Mouse (Mus musculus) kidney, embryonic 14.5 days (tissue): ENCODE results near the gene Cfap206. TPM values are rescaled to one million over a fixed set of nuclear protein-coding genes. Genes with fewer than 3 reads are reported as not detected.

Experiments used
- ATAC-seq: fragments of 200-750 bp; cut with Nextera tagmentation; 2 replicates; pipeline ENCODE4 v1.8.0; 2017; ENCODE audit warnings: moderate number of reproducible peaks, mild to moderate bottlenecking, moderate TSS enrichment, moderate library complexity; ENCODE audit not compliant: low FRiP score, low TSS enrichment
- H3K27ac ChIP-seq: fragments of 300-500 bp; sonication (generic); 2 replicates; pipeline ENCODE4 v1.5.1; 2014; ENCODE audit warnings: low read depth, mild to moderate bottlenecking, low read length, moderate library complexity, mixed read lengths
- H3K27me3 ChIP-seq: fragments of 300-500 bp; sonication (generic); 2 replicates; pipeline ENCODE4 v1.6.1; 2014; ENCODE audit warnings: mild to moderate bottlenecking, low read length; ENCODE audit not compliant: control insufficient read depth, insufficient read depth
- H3K36me3 ChIP-seq: fragments of 300-500 bp; sonication (generic); 2 replicates; pipeline ENCODE4 v1.6.1; 2014; ENCODE audit warnings: low read length, mixed read lengths; ENCODE audit not compliant: control insufficient read depth, insufficient read depth
- H3K4me1 ChIP-seq: fragments of 300-500 bp; sonication (generic); 2 replicates; pipeline ENCODE4 v1.6.1; 2014; ENCODE audit warnings: low read length, mixed read lengths; ENCODE audit not compliant: control insufficient read depth, insufficient read depth
- H3K4me2 ChIP-seq: fragments of 300-500 bp; sonication (generic); replicated peaks from 2 replicates; pipeline ENCODE4 v1.6.1; 2014; ENCODE audit warnings: low read depth, mild to moderate bottlenecking, low read length
- H3K4me3 ChIP-seq: fragments of 300-500 bp; sonication (generic); 2 replicates; pipeline ENCODE4 v1.5.1; 2014; ENCODE audit warnings: mild to moderate bottlenecking, low read length
- H3K9ac ChIP-seq: fragments of 300-500 bp; sonication (generic); 2 replicates; pipeline ENCODE4 v1.6.1; 2014; ENCODE audit warnings: low read depth, mild to moderate bottlenecking, low read length, moderate library complexity
- H3K9me3 ChIP-seq: fragments of 300-500 bp; sonication (generic); 2 replicates; pipeline ENCODE4 v1.6.1; 2016; ENCODE audit warnings: low read length; ENCODE audit not compliant: control insufficient read depth
- WGBS: fragments of 180-500 bp; shearing (Covaris S2); extraction: QIAGEN DNeasy Blood & Tissue Kit; methylation state at CpG from one replicate; pipeline ENCODE4 v1.1.7; 2014; 5-methylcytosine and 5-hydroxymethylcytosine counted together
- polyA plus RNA-seq: library from polyadenylated mRNA; unstranded; fragments of >200 nt; fragmentation: Nextera tagmentation; extraction: Ambion mirVana; gene quantifications from 2 replicates; pipeline ENCODE4 v1.2.1, GENCODE M21; 2014

Gene Cfap206
- polyA plus RNA-seq, 1 experiment from 2014 or later = 1.8 TPM

GRCm38 (mm10) chr4:34701528-34701927, 28.5 kb downstream of the Cfap206 start:
- no peaks in the 10 kb centered on the region for H3K27me3 ChIP-seq
- H3K4me2 ChIP-seq = no peak overlapping the region
- no peak for ATAC-seq
- H3K4me3 ChIP-seq = no peak overlapping the region
- no peak overlapping the region for H3K27ac ChIP-seq
- H3K4me1 ChIP-seq = no peaks in the 10 kb centered on the region
- no peak overlapping the region for H3K9ac ChIP-seq
- WGBS = 61% methylated on average over 5 of the region's 5 CpGs
- H3K9me3 ChIP-seq = no peaks in the 10 kb centered on the region
- no peaks in the 10 kb centered on the region for H3K36me3 ChIP-seq

- Histone ChIP-seq H3K4me1 (peaks cover 13% of the 10 kb centered on the region; the same call in 1 of the 2 replicates), H3K36me3 (no peaks in the 10 kb centered on the region; the same call in 1 of the 2 replicates), H3K9ac (no peak overlapping the region), H3K4me2 (0 out of 2 replicates have a peak overlapping the region, but pooled peaks have one; percentile 3), H3K9me3 (no peaks in the 10 kb centered on the region), H3K4me3 (no peak overlapping the region), H3K27ac (no peak overlapping the region), H3K27me3 (no peaks in the 10 kb centered on the region)
- ATAC-seq = no peak
- 88% methylated on average over 3 of the region's 3 CpGs for WGBS
Observed at GRCm38 (mm10) chr4:34688021-34688420, 42.0 kb downstream of the Cfap206 start.

DNA sequence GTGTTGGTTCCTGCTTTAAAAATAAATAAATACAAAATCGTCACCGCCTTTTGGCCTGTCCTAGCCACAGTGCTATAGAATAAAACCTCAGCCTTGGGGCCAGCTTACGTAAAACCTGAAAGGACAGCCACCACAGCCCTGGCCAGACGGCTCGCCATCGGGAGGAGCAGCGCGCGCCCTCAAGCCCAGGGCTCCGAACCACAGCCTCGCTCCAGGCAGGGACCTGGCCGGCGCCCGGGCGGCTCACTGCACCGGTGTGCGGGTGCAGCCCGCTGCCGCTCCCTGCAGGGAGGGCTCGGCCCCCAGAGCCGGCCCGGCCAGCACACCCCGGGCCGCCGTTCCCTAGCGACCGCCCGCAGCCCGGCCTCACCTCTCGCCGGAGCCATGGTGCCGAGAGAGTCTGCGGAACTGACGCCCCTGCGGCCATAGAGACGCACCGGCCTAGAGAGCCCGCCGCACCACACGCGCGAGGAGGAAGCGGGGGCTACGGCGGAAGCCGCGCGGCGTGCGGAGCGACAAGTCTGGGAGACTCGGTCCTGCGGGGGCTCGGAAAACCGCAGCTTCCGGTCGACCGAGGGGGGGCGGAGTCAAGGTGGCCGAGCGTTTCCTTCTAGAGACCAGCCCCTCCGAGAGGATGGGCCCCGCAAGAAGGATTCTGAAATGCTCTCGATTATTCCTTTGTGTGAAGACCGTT, 43.0 kb downstream of the Cfap206 start, which contains the start of gene Slc35a1:
Gene Slc35a1, minus strand, starts transcription at position 565 of the 694 bp plus-strand sequence.
- H3K27me3 ChIP-seq = no peaks in the 10 kb centered on the region
- under 1% methylated on average over 65 of the region's 65 CpGs for WGBS

GRCm38 (mm10) chr4:34680530-34680929, 49.5 kb downstream of the Cfap206 start:
- no peak for ATAC-seq
- Histone ChIP-seq H3K27me3 (no peaks in the 10 kb centered on the region), H3K27ac (no peak overlapping the region), H3K9ac (no peak overlapping the region), H3K4me1 (0 out of 2 replicates have a peak, but pooled peaks cover 9% of the 10 kb centered on the region), H3K36me3 (peaks cover 23% of the 10 kb centered on the region), H3K4me2 (no peak overlapping the region), H3K4me3 (no peak overlapping the region), H3K9me3 (no peaks in the 10 kb centered on the region)
- 85% methylated on average over 5 of the region's 5 CpGs for WGBS

More for the DNA sequence above, 43.0 kb downstream of the Cfap206 start, which contains the start of gene Slc35a1:
- peak within 1 kb of the TSS; percentile 90 for H3K4me3 ChIP-seq
- H3K4me1 ChIP-seq = peaks cover 13% of the 10 kb centered on the region; the same call in 1 of the 2 replicates
- H3K27ac ChIP-seq = peak within 1 kb of the TSS; percentile 97
- peak; percentile 96 for ATAC-seq
- peaks cover 4% of the 10 kb centered on the region; the same call in 1 of the 2 replicates for H3K36me3 ChIP-seq
- H3K9me3 ChIP-seq = no peaks in the 10 kb centered on the region
- H3K4me2 ChIP-seq = peak within 1 kb of the TSS; percentile 51
- peak within 1 kb of the TSS; percentile 95 for H3K9ac ChIP-seq

GRCm38 (mm10) chr4:34673721-34674120, 56.3 kb downstream of the Cfap206 start:
- Histone ChIP-seq H3K4me3 (no peak overlapping the region), H3K9ac (no peak overlapping the region), H3K27me3 (no peaks in the 10 kb centered on the region), H3K36me3 (peaks cover 30% of the 10 kb centered on the region), H3K4me2 (no peak overlapping the region), H3K9me3 (no peaks in the 10 kb centered on the region), H3K27ac (no peak overlapping the region), H3K4me1 (no peaks in the 10 kb centered on the region)
- 94% methylated on average over 5 of the region's 5 CpGs for WGBS
- ATAC-seq = no peak

DNA sequence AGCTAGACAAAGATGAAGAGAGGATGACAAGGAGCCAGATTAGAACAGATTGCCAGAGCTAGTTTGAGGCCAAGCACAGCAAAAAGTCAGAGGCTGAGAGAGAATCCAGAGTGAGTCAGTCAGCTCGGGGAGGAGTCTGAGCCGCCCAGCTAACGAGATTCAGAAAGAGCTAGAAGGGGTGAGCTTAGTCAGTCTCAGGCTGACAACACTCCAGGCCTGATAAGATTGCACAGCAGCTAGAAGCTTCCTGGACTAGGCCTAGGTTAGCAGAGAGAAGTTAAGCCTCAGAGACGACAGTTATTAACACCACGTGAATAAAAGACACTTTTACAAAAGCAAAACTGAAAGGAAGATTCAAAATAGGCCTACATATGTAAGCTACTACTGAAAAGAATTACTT, 62.1 kb downstream of the Cfap206 start:
- no peaks in the 10 kb centered on the region for H3K9me3 ChIP-seq
- 96% methylated on average over 5 of the region's 5 CpGs for WGBS
- no peak overlapping the region for H3K9ac ChIP-seq
- no peak overlapping the region for H3K27ac ChIP-seq
- ATAC-seq = no peak
- no peak overlapping the region for H3K4me3 ChIP-seq
- H3K4me1 ChIP-seq = no peaks in the 10 kb centered on the region
- H3K36me3 ChIP-seq = peaks cover 56% of the 10 kb centered on the region
- no peak overlapping the region for H3K4me2 ChIP-seq
- H3K27me3 ChIP-seq = no peaks in the 10 kb centered on the region

DNA sequence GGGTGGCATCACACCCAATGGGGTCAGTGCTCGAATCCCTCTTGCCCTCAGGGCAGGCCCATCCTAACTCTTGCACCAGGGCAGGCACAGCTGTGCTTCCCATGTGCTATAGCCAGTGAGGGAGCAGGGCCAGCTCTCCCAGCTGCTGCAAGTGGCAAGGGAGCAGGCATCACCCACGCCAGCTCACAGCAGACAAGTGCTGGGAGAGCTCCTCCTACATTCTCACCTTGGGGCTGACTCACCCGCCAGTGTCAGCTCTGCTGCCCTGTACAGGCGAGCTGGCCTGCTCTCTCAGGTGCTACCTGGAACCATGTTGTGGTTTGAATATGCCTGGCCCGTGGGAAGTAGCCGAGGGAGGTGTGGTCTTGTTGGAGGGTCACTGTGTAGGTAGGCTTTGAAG, 68.1 kb downstream of the Cfap206 start:
- Histone ChIP-seq H3K4me3 (no peak overlapping the region), H3K4me2 (no peak overlapping the region), H3K27me3 (no peaks in the 10 kb centered on the region), H3K4me1 (no peaks in the 10 kb centered on the region), H3K9ac (no peak overlapping the region), H3K36me3 (peaks cover 72% of the 10 kb centered on the region), H3K9me3 (no peaks in the 10 kb centered on the region), H3K27ac (no peak overlapping the region)
- WGBS = 79% methylated on average over 6 of the region's 6 CpGs
- no peak for ATAC-seq

- Histone ChIP-seq H3K27me3 (no peaks in the 10 kb centered on the region), H3K9ac (no peak overlapping the region), H3K27ac (no peak overlapping the region), H3K36me3 (peaks cover 72% of the 10 kb centered on the region), H3K4me1 (no peaks in the 10 kb centered on the region), H3K4me2 (no peak overlapping the region), H3K9me3 (no peaks in the 10 kb centered on the region), H3K4me3 (no peak overlapping the region)
- ATAC-seq = no peak
- 96% methylated on average over 2 of the region's 2 CpGs for whole genome bisulfite sequencing
Observed at GRCm38 (mm10) chr4:34661514-34661913, 68.5 kb downstream of the Cfap206 start.

DNA sequence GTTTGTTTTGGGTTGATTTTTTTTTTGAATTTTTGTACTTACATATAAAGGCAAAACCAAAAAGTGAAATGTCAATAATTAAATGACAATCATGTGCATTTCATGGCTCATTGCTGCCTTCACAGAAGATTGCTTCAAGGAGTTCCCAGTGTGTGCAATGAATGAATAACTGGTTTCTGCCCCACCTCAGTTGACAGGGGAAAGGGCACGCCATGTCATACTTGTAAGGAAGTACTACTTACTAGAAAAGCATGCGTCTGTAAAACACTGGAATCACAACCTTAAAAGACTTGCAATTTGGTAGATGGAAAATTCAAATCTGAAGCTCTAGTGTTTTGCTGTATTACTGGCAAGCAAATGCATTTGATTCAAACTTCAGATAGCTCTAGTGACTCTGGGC, 71.0 kb downstream of the Cfap206 start:
- Histone ChIP-seq H3K4me3 (no peak overlapping the region), H3K27ac (no peak overlapping the region), H3K36me3 (peaks cover 69% of the 10 kb centered on the region), H3K4me1 (no peaks in the 10 kb centered on the region), H3K9me3 (no peaks in the 10 kb centered on the region), H3K4me2 (no peak overlapping the region), H3K9ac (no peak overlapping the region), H3K27me3 (no peaks in the 10 kb centered on the region)
- ATAC-seq = no peak
- 86% methylated on average over 2 of the region's 2 CpGs for WGBS
